Mouse (Mus musculus) embryonic fibroblast, embryonic 13.5 days (primary cell): ENCODE data around the gene Mok.

ENCODE experiments used
- CTCF ChIP-seq: IDR thresholded peaks from 2 replicates; pipeline ENCODE4 v1.5.1; 2011; ENCODE audit warnings: mild to moderate bottlenecking, control low read depth, low read length, moderate library complexity, borderline replicate concordance; ENCODE audit not compliant: insufficient read depth
- POLR2A ChIP-seq: IDR thresholded peaks from 2 replicates; pipeline ENCODE4 v1.6.1; 2011; ENCODE audit warnings: low read depth, mild to moderate bottlenecking, control low read depth, low read length, moderate library complexity

DNA sequence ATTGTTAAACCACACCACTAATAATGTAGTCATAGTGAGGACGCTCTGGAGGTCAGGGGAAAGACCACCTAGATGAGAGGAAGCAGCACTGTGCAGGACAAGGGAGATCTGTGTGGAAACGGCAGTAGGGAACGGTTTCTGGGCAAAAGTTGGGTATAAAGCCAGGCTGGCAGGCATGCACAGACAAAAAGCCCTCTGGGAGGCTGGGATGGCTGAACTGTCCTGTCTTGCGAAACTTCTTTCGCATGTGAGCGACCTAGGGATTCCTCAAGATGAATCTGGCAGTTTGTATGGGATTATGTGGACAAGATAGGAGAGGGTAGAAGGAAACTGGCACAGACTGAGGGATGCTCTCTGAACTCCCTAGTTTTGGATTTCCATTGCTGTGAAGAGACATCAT lies 68.8 kb downstream of the Mok start:
- TF ChIP-seq POLR2A (no peak), CTCF (no peak)
